ENCODE assay signal across 9 mouse cellular contexts in the genomic region with DNA sequence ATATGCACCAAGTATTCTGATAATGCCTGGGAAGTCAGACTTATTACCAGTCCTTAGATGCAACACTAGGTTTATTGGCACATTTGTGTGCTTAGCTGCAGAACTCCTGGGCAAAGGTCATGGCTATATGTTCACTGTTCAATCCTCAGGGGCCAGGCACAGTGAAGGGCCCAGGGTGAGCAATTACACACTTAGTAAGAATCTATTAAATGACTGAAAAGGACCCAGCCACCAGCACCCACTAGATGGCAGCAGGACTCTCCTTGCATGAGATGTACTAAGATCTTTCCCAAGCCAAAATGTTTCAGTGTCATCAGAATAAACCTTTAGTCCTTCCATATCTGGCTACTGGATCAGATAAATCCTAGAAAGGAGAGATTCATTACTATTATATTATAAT. TPM values are rescaled to one million over a fixed set of nuclear protein-coding genes. Genes with fewer than 3 reads are reported as not detected.
DNase-seq lines count a peak whose midpoint lies in the region; ATAC-seq lines count a peak whose summit lies in the region.
"Had no signal": no experiment of that assay in that cellular context is flagged by ENCODE, and none has a peak within 500 bp of the region (broad histone marks: within the 10 kb centered on the region; RNA-seq: fewer than 3 reads in every experiment).

No protein-coding gene starts in this region.

- H3K4me2 ChIP-seq in stomach, embryonic 16.5 days (ENCODE audit: low read depth, low read length): no peak overlapping the region
- H3K4me2 ChIP-seq: lung, embryonic 15.5 days had no signal

- DNase-seq in 3T3-L1 (ENCODE audit: low read depth, low spot score): peak; percentile 54
- peak; percentile 54 for DNase-seq in R1 (ENCODE audit: low read depth, low spot score)
- peak; percentile 47 for DNase-seq in embryo, embryonic 11 days
- peak; percentile 47 for DNase-seq in heart, postnatal 4 days
- peak; percentile 26 to 73 for DNase-seq in layer of hippocampus, adult 8-10 months (ENCODE audit: low spot score in 2 of 2)
- peak; percentile 15 for DNase-seq in midbrain, embryonic 10.5 days (ENCODE audit: low spot score)
- no peak for DNase-seq in thymus, postnatal 14 days

- no peak overlapping the region for H3K4me3 ChIP-seq in midbrain, embryonic 10.5 days
- no peak overlapping the region for H3K4me3 ChIP-seq in stomach, embryonic 16.5 days (replicated peaks; ENCODE audit: low read length)
- H3K4me3 ChIP-seq: lung, embryonic 15.5 days had no signal

- peak; percentile 68; the same call in 1 of the 2 replicates for ATAC-seq in stomach, embryonic 16.5 days (ENCODE audit: insufficient read depth, low FRiP score)

- H3K27me3 ChIP-seq in midbrain, embryonic 10.5 days (ENCODE audit: low read depth, poor library complexity, severe bottlenecking): no peaks in the 10 kb centered on the region
- no peaks in the 10 kb centered on the region for H3K27me3 ChIP-seq in stomach, embryonic 16.5 days (ENCODE audit: control insufficient read depth, insufficient read depth, low read length)
- H3K27me3 ChIP-seq: lung, embryonic 15.5 days had no signal

- H3K4me1 ChIP-seq in midbrain, embryonic 10.5 days: no peaks in the 10 kb centered on the region
- H3K4me1 ChIP-seq in stomach, embryonic 16.5 days (ENCODE audit: control insufficient read depth, insufficient read depth, low read length): no peaks in the 10 kb centered on the region
- H3K4me1 ChIP-seq: lung, embryonic 15.5 days had no signal

- no peaks in the 10 kb centered on the region for H3K9me3 ChIP-seq in midbrain, embryonic 10.5 days (replicated peaks)
- no peaks in the 10 kb centered on the region for H3K9me3 ChIP-seq in stomach, embryonic 16.5 days (replicated peaks; ENCODE audit: control insufficient read depth, low read length)
- H3K9me3 ChIP-seq: lung, embryonic 15.5 days had no signal

- H3K9ac ChIP-seq in stomach, embryonic 16.5 days (ENCODE audit: low read length): no peak overlapping the region
- H3K9ac ChIP-seq: lung, embryonic 15.5 days had no signal

- no peaks in the 10 kb centered on the region for H3K36me3 ChIP-seq in midbrain, embryonic 10.5 days
- H3K36me3 ChIP-seq in stomach, embryonic 16.5 days (ENCODE audit: control insufficient read depth, insufficient read depth, low read length): no peaks in the 10 kb centered on the region
- H3K36me3 ChIP-seq: lung, embryonic 15.5 days had no signal

- no peak overlapping the region for H3K27ac ChIP-seq in midbrain, embryonic 10.5 days (replicated peaks)
- no peak overlapping the region for H3K27ac ChIP-seq in stomach, embryonic 16.5 days (ENCODE audit: low read length)
- H3K27ac ChIP-seq: lung, embryonic 15.5 days had no signal

RNA-seq across cellular contexts. Expression of gene Cyp2j7, which starts 37.4 kb away (rescaled TPM):
- total RNA-seq in heart, postnatal 4 days (2021): not detected
- under 1 TPM in 1 of 4 experiments, not detected in 3; 0.20 TPM for total RNA-seq in layer of hippocampus, adult 8-10 months (2022)
- polyA plus RNA-seq in midbrain, embryonic 10.5 days (2016; fragmentation: Nextera tagmentation; extraction: Ambion mirVana): not detected in 2 replicates
- not detected in 2 replicates for polyA plus RNA-seq in stomach, embryonic 16.5 days (2015; fragmentation: Nextera tagmentation; extraction: Ambion mirVana)
- polyA plus RNA-seq: lung, embryonic 15.5 days had no signal
